Mouse (Mus musculus): Measurements from ENCODE around the gene Rab24. TPM values are rescaled to one million over a fixed set of nuclear protein-coding genes. Genes with fewer than 3 reads are reported as not detected.

Gene Rab24
- 10 to 100 TPM; 63.2 to 65.7 TPM for total RNA-seq (2021)

GRCm38 (mm10) chr13:55321434-55322129 lies at the start of gene Rab24:
Gene Rab24 (minus strand): TSS chr13:55321946.
- intact Hi-C loops (cut with DNase I): no loop called here
- DNase-seq (ENCODE audit: extremely low spot score in 1 of 2, low spot score in 2 of 2): peak; percentile 83 to 93

- no peak for DNase-seq (ENCODE audit: extremely low spot score in 1 of 2, low spot score in 2 of 2)
- intact Hi-C loops (cut with DNase I): no loop called here
These were observed 49.4 kb upstream of the Rab24 start for GRCm38 (mm10) chr13:55371007-55371681.

GRCm38 (mm10) chr13:55370234-55370633 lies 48.5 kb upstream of the Rab24 start:
- no peak for DNase-seq (ENCODE audit: extremely low spot score in 1 of 2, low spot score in 2 of 2)
- intact Hi-C loops (cut with DNase I): no loop called here

- DNase-seq (ENCODE audit: extremely low spot score in 1 of 2, low spot score in 2 of 2): peak; percentile 41 to 56
- intact Hi-C loops (cut with DNase I): no loop called here
These were observed 47.9 kb upstream of the Rab24 start, which contains the start of gene Rgs14 for GRCm38 (mm10) chr13:55369531-55370114. Gene Rgs14 (plus strand): TSS chr13:55369732.

- no peak for DNase-seq (ENCODE audit: extremely low spot score in 1 of 2, low spot score in 2 of 2)
These were observed 46.7 kb upstream of the Rab24 start for GRCm38 (mm10) chr13:55368401-55368800.

GRCm38 (mm10) chr13:55362453-55363060 lies 40.8 kb upstream of the Rab24 start, which contains the start of gene Lman2:
Gene Lman2 (minus strand): TSS chr13:55362783.
- intact Hi-C loops (cut with DNase I): no loop called here
- DNase-seq (ENCODE audit: extremely low spot score in 1 of 2, low spot score in 2 of 2): peak; percentile 97 to 99

More at GRCm38 (mm10) chr13:55368401-55368800, 46.7 kb upstream of the Rab24 start:
- intact Hi-C loops (cut with DNase I): no loop called here

GRCm38 (mm10) chr13:55361974-55362452 lies 40.3 kb upstream of the Rab24 start:
- DNase-seq (ENCODE audit: extremely low spot score in 1 of 2, low spot score in 2 of 2): no peak
- intact Hi-C loops (cut with DNase I): no loop called here

- no peak for DNase-seq (ENCODE audit: extremely low spot score in 1 of 2, low spot score in 2 of 2)
- intact Hi-C loops (cut with DNase I): no loop called here
These were observed 39.4 kb upstream of the Rab24 start for GRCm38 (mm10) chr13:55361145-55361544.

- intact Hi-C loops (cut with DNase I): no loop called here
These were observed 25.0 kb upstream of the Rab24 start for GRCm38 (mm10) chr13:55346745-55347144.

GRCm38 (mm10) chr13:55344286-55344685 lies 22.5 kb upstream of the Rab24 start:
- DNase-seq (ENCODE audit: extremely low spot score in 1 of 2, low spot score in 2 of 2): no peak
- intact Hi-C loops (cut with DNase I): no loop called here

More at GRCm38 (mm10) chr13:55346745-55347144, 25.0 kb upstream of the Rab24 start:
- DNase-seq (ENCODE audit: extremely low spot score in 1 of 2, low spot score in 2 of 2): peak in 1 of 2 experiments; percentile 63

- intact Hi-C loops (cut with DNase I): no loop called here
- no peak for DNase-seq (ENCODE audit: extremely low spot score in 1 of 2, low spot score in 2 of 2)
These were observed 20.7 kb upstream of the Rab24 start for GRCm38 (mm10) chr13:55342469-55342868.

- intact Hi-C loops (cut with DNase I): no loop called here
- no peak for DNase-seq (ENCODE audit: extremely low spot score in 1 of 2, low spot score in 2 of 2)
These were observed 17.5 kb upstream of the Rab24 start for GRCm38 (mm10) chr13:55339259-55339658.

GRCm38 (mm10) chr13:55338131-55339054 lies 16.6 kb upstream of the Rab24 start:
- DNase-seq (ENCODE audit: extremely low spot score in 1 of 2, low spot score in 2 of 2): no peak
- intact Hi-C loops (cut with DNase I): no loop called here

GRCm38 (mm10) chr13:55337341-55337975 lies 15.7 kb upstream of the Rab24 start:
- intact Hi-C loops (cut with DNase I): no loop called here
- DNase-seq (ENCODE audit: extremely low spot score in 1 of 2, low spot score in 2 of 2): no peak

GRCm38 (mm10) chr13:55335701-55336100 lies 14.0 kb upstream of the Rab24 start:
- DNase-seq (ENCODE audit: extremely low spot score in 1 of 2, low spot score in 2 of 2): no peak
- intact Hi-C loops (cut with DNase I): no loop called here

- intact Hi-C loops (cut with DNase I): no loop called here
- DNase-seq (ENCODE audit: extremely low spot score in 1 of 2, low spot score in 2 of 2): no peak
These were observed 10.6 kb upstream of the Rab24 start for GRCm38 (mm10) chr13:55332331-55332730.

- intact Hi-C loops (cut with DNase I): no loop called here
- no peak for DNase-seq (ENCODE audit: extremely low spot score in 1 of 2, low spot score in 2 of 2)
These were observed 9.0 kb upstream of the Rab24 start for GRCm38 (mm10) chr13:55330567-55331400.
